Mouse (Mus musculus) thymus, postnatal 36 days (tissue): ENCODE results near the gene Cwc25.

Experiments
- DNase-seq, 2 experiments: peaks; one replicate each; pipeline ENCODE4 v3.0.0; 2022; ENCODE audit warnings: mixed read lengths in 2 of 2

Cwc25 gene

DNA sequence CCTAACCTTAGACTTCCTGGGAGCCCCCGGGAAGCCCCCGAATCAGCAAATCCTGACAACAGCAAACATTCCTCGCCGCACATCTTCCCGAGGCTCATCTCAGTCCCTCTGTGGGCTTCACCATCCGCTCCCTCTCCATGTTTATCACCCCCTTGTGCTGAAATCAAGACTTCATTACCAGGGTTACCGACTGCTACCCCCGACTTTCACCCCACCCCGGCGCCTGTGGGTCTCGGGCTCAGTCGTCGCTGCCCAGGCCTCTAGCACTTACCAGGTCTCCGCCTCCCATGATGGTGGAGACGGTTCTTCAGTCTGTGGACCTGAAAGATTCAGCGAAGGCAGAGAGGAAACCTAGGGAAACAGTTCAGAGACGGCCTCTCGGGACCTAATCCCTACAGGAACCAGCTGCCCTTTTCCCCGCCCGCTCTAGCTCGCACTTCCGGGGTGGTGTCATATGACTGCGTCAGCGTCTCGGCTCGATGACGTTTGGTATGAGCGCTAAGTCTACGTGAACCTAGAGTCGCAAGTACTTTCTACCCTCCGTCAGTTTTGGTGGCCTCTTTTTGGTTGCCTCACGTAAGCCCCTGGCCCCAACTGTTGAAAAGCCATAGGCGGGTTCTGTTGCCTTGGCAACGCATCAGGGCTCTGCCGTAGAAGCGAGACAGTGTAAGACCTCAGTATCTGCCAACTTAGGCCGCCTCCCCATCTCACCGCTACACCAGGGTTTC, at the start of gene Cwc25:
Cwc25 (minus strand) TSS at position 403 of the 728 bp plus-strand sequence.
- peak; percentile 90 to 93 for DNase-seq

- DNase-seq: no peak
These were observed 49.4 kb upstream of the Cwc25 start for GRCm38 (mm10) chr11:97815736-97816135.

DNA sequence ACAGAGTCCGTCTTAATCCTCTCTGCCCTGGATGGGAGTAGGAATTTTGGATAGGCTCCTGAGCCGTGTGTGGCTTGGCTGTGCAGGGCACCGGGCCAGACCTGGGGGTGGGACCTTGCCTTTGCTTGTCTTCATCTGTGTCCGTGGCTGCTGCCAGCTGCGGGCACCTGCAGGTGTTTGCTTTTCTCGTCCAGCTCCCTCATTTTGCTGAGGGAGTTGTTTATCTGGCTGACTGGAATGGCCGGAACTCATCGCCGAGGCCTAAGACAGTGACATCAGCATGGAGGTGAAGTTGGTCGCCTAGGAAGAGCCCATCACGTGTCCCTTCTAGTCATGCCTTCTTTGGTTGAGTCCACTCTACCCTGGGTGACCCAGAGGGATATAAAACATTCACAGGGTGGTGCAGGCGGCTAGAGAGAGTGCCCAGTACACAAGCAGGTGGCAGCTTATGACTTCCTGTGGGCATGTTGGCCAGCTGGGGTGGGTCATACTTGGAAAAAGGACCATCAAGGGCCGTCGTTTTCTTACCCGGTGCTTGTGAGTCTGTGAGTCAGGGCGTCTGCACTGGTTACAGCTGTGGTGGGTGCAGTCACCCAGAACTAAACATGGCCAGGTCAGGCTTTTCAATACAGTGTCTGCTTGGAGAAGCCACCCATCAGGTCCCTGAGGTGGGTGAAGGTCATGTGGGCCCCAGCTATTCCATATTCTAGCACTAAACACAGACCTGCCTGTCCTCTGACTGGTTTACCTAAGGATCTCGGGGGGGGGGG, 47.6 kb upstream of the Cwc25 start:
- no peak for DNase-seq

GRCm38 (mm10) chr11:97813085-97813484, 46.7 kb upstream of the Cwc25 start:
- DNase-seq: no peak

DNA sequence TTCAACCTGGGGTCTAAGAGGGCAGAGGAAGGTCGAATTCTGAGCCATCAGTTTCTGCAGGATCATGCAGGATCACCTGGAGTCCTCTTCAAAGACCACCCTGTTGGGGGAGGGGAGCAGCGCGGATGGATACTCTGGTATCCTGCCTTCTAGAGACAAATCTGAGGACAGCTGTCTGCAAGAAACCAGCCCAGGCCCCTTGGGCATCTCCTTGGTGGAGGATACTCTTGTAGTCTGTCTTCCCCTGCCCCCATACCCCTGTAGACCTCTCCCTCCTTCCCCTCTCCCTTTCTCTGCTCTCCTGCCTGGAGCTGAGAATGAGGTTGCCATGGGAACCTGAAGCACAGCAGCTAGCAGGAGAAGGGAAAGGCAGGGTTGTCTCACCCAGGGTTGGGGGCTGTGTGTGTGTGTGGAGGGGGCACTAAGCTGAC, 46.1 kb upstream of the Cwc25 start:
- no peak for DNase-seq

DNA sequence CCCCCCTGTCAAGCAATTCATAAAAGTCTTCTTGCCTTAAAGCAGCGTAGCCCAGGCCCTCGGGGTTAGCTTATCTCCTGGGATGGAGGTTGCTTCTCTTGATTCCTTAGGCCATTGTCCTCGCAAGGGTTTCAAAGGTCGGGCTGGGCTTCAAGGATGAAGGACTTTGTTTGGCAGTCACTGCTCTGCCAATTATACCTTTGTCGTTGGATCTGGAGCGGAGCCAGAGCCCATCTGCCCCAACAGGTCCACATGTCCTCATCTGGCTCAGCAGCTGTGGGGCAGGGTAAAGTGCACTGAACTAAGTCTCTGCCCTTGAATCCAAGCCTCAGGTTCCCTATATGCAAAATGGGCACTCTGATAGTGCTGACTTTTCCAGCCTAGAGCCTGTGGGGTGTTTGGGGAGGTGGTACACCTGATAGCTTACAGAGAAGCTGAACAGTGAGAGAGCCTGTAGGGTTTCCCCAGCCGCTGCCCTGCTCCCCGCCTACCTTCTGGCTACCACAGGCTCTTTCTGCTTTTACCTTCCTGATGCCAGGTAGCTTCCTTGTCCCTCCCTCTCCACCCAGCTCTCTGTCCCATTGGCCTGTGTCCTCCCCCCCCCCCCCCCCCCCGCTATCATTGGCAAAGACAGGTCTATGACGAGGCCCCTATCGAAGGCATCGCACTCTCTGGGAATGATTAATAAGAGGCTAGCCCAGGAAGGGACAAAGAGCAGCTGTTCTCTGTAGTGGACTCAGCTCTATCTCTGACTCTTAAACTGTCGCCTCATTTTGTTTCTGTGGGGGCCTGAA, 45.4 kb upstream of the Cwc25 start:
- no peak for DNase-seq

GRCm38 (mm10) chr11:97810970-97811369, 44.6 kb upstream of the Cwc25 start:
- DNase-seq: no peak

GRCm38 (mm10) chr11:97810356-97810755, 44.0 kb upstream of the Cwc25 start:
- DNase-seq: peak; percentile 45 to 50

GRCm38 (mm10) chr11:97809235-97810121, 43.1 kb upstream of the Cwc25 start:
- no peak for DNase-seq

GRCm38 (mm10) chr11:97808621-97809234, 42.4 kb upstream of the Cwc25 start:
- DNase-seq: no peak

DNA sequence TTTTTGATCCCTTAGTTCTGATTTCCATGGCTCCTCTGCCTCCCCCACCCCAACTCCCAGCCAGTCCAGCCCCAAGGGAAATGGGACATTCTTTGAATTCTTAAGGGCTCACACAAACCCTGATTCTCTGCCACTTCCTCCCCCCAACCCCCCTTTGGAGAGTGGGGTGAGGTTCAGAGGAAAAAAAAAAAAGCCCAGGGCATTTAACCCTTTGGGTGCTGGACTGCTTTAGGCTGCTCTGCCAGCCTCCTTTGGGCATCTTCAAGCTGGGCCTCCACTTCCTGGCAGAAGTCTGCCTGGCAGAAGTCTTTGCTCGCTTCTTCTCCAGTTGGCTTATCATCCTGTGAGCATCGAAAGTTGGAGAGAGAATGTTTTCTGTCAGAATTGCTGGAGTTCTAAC, 41.7 kb upstream of the Cwc25 start:
- DNase-seq: peak; percentile 49 to 60

DNA sequence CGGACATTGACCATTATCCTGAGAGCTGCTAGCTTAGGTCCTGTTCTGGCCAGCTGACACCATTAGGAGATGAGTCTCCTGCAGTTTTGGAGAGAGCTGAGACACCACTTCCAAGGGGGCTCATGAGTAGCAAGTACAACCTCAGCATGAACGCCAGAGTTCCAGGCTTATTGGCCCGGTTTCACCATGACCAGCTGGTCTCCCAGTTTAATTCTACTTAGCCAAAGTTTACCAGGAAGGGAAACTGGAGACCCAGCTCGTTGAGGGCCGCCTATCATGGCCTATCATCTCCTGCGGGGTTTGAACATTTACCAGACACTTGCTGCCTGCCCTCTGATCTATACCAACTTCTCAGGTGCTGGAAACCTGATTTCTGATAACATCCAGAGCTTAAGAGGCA, 41.3 kb upstream of the Cwc25 start:
- DNase-seq: no peak

GRCm38 (mm10) chr11:97806613-97806964, 40.2 kb upstream of the Cwc25 start:
- DNase-seq: no peak

DNA sequence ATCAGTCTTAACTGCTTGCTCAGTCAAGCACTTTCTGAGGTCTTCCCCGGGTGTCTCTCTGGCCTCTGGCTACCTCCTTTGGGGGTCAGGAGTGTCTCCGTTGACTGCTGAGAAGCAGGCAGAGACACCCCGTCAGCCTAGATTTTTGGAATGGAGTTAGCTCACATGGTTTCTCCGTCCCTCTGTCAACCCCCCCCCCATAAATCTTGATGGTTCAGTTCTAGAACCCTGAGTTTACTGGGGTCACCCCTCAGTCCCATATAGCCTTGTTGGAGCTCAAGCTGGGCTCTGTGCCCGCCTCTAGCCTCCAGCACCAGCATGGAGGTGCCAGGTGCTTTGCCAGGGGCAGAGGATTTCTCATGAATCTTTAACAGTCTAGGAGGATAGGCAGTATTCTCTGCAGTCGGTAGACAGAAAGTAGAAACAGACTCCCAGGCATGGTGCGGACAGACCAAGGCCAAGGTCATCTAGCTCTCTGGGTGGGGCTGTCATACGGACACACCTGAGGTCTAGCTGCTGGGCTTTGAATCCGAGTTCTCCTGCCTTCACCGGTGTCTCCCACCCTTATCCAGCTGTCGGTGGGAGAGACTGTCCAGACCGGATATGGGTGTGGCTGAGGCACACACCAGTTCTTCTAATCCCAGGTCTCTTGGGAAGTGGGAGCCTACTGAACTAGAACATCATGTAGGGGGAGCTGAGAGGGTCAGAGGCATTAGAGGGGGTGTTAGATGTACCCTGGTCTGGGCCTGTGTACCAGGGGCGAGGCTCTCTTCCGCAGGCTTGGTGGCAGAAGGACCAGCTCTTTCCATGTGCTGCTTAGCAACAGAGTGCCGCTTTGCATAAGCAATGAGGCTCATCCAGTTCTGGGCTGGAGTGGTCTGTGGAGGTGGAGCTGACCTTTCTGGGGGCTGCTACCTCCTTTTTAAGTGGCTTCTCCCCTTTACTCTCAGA, 39.6 kb upstream of the Cwc25 start:
- DNase-seq: no peak

GRCm38 (mm10) chr11:97804841-97805661, 38.7 kb upstream of the Cwc25 start:
- no peak for DNase-seq

- DNase-seq: no peak
These were observed 37.5 kb upstream of the Cwc25 start for GRCm38 (mm10) chr11:97803847-97804246.

DNA sequence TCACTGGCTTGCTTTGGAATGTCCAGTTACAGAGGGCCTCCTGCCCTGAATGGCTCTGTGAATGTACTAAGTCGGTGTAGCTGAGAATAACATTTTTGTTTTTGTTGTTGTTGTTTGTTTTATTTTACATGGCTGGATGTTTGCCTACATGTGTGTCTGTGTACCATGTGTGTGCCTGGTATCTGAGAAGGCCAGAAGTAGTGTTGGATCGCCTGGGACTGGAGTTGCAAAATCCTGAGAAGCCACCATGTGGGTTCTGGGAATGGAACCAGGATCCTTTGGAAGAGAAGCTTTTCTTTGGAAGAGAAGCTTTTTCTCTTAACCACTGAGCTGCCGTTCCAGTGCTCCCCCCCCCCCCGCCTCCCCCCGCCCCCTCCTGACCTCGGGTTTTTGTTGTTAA, 36.1 kb upstream of the Cwc25 start:
- DNase-seq: no peak

GRCm38 (mm10) chr11:97802194-97802470, 35.8 kb upstream of the Cwc25 start:
- DNase-seq: no peak

DNA sequence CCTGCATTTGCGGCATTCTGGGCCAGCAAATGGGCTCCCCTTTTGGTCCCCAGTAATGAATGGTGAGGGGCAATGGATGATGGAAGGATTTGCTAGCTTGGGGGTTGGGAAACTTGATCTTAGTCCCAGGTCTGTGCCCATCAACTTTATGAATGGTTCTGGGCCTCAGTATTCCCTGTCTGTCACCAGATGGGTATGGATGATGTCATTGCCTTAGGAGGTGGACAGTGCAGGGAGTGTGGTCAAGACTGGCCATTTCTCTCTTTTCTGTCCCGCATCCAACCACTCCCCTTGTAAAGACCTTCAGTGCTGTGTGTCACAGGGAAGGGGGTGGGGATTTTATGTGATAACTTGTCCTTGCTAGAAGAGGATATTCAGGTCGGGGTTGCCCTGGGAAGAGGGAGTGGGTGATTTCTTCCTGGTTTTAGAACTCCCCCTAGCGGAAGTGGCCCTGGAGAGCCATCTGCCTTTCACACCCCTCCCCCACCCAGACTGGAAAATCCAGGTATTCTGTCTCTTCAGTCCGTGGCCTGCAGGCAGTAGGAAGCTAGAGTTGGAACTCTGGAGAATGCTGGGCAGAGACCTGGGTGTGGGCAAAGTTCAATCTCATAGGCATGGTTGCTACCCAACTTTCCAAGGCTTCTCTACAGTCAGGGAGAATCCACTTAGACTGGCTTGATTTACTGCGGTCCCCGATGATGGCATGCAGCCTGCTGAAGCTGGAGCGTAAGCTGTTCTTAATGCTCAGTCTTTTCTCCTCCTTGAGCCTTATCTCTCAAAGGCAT, 35.2 kb upstream of the Cwc25 start:
- no peak for DNase-seq
